Mouse (Mus musculus) forebrain, postnatal 0 days (tissue): ENCODE measurements around the gene Mtln. TPM values are rescaled to one million over a fixed set of nuclear protein-coding genes. Genes with fewer than 3 reads are reported as not detected.

ENCODE experiments used
- ATAC-seq: fragments of 200-750 bp; cut with Nextera tagmentation; 2 replicates; pipeline ENCODE4 v1.8.0; 2017; ENCODE audit warnings: mild to moderate bottlenecking, moderate library complexity
- DNase-seq: peaks from one replicate; pipeline ENCODE4 v3.0.0-alpha.2; 2015
- H3K27ac ChIP-seq: fragments of 300-500 bp; sonication (generic); 2 replicates; pipeline ENCODE4 v1.5.1; 2014; ENCODE audit warnings: low read depth, mild to moderate bottlenecking, antibody characterized with exemption, low read length, moderate library complexity, mixed read lengths
- H3K27me3 ChIP-seq: fragments of 300-500 bp; sonication (generic); 2 replicates; pipeline ENCODE4 v1.6.1; 2014; ENCODE audit warnings: mild to moderate bottlenecking, low read length, mixed read lengths; ENCODE audit not compliant: insufficient read depth
- H3K36me3 ChIP-seq: fragments of 300-500 bp; sonication (generic); 2 replicates; pipeline ENCODE4 v1.6.1; 2014; ENCODE audit warnings: mild to moderate bottlenecking, moderate library complexity; ENCODE audit not compliant: insufficient read depth
- H3K4me1 ChIP-seq: fragments of 300-500 bp; sonication (generic); 2 replicates; pipeline ENCODE4 v1.6.1; 2014; ENCODE audit warnings: antibody characterized with exemption; ENCODE audit not compliant: insufficient read depth
- H3K4me2 ChIP-seq: fragments of 300-500 bp; sonication (generic); 2 replicates; pipeline ENCODE4 v1.6.1; 2014; ENCODE audit warnings: low read depth, mild to moderate bottlenecking, moderate library complexity
- H3K4me3 ChIP-seq: fragments of 300-500 bp; sonication (generic); 2 replicates; pipeline ENCODE4 v1.5.1; 2014; ENCODE audit warnings: low read depth, low read length, mixed read lengths
- H3K9ac ChIP-seq: fragments of 300-500 bp; sonication (generic); 2 replicates; pipeline ENCODE4 v1.6.1; 2014; ENCODE audit warnings: mild to moderate bottlenecking
- H3K9me3 ChIP-seq: fragments of 300-500 bp; sonication (generic); 2 replicates; pipeline ENCODE4 v1.6.1; 2016; ENCODE audit warnings: low read length
- CTCF ChIP-seq: sonication (generic); IDR thresholded peaks from 2 replicates; pipeline ENCODE4 v1.5.1; 2016; ENCODE audit warnings: antibody characterized with exemption, control low read depth, low read depth
- WGBS: fragments of 180-500 bp; shearing (Covaris S2); extraction: QIAGEN DNeasy Blood & Tissue Kit; methylation state at CpG from one replicate; pipeline ENCODE4 v1.1.7; 2014; 5-methylcytosine and 5-hydroxymethylcytosine counted together
- polyA plus RNA-seq: library from polyadenylated mRNA; unstranded; fragments of >200 nt; fragmentation: Nextera tagmentation; extraction: Ambion mirVana; gene quantifications from 2 replicates; pipeline ENCODE4 v1.2.1, GENCODE M21; 2015
- total RNA-seq: library from RNA; depleted of rRNA; stranded (reverse); fragments of >200 nt; gene quantifications from 2 replicates; pipeline ENCODE4 v1.2.3, GENCODE M21; 2014

The Mtln gene
- total and polyA plus RNA-seq, 2 experiments from 2014 or later = 24.3 to 49.9 TPM

DNA sequence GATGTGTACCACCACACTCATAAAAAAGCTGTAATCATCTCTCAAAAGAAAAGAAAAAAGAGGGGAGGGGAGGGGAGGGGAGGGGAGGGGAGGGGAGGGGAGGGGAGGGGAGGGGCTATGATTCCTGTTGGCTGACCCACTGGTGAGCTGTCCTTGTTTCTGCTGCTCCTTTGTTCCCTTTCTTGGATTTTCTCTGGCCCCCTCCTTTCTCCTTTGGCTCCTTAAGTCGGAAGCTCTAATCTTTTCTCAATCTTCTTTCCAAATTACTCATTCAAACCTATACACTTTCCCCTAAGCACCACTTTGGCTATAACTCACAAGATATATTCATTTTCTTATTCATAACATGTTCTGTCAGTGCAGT, 17.7 kb downstream of the Mtln start:
- peaks cover 19% of the 10 kb centered on the region for H3K36me3 ChIP-seq
- no peaks in the 10 kb centered on the region for H3K9me3 ChIP-seq
- peaks cover 2% of the 10 kb centered on the region; the same call in 1 of the 2 replicates for H3K4me1 ChIP-seq
- no peak overlapping the region for H3K27ac ChIP-seq
- H3K9ac ChIP-seq = no peak overlapping the region
- no peak overlapping the region for H3K4me3 ChIP-seq
- no peaks in the 10 kb centered on the region for H3K27me3 ChIP-seq
- ATAC-seq (peak; percentile 32; the same call in 1 of the 2 replicates), DNase-seq (no peak)
- H3K4me2 ChIP-seq = no peak overlapping the region
- TF ChIP-seq CTCF = no peak
- WGBS = 21% methylated on average over 1 of the region's 1 CpGs

DNA sequence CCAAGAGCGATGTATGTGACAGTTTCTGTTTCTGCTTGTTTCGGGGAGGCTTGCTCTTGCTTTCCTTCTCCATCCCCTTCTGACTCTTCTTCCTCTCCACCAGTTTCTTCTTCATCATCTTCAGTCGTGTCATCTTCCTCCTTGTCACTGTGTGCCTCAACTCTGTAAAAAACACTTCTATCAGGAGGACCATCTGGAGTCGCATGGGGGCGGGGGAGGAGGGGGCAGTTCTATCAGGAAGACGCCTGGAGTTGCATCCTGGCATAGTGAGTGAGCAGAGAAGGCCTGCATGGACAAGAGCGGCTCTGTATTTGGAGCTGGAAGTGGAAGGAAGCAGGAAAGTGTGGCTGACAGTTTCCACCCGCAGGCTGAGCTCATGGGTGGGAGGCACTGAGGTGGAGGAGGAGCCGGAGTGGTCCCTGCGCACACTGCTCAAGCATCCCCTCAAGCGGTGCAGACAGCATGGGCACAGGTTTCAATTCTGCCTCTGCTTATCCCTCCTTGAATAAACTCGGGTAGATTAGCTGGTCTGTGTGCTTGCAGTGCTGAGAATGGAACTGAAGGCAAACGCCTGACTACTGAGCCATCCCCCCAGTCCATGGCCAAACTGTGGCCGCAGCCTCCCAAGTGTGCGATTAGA, 18.2 kb downstream of the Mtln start:
- peaks cover 17% of the 10 kb centered on the region for H3K36me3 ChIP-seq
- H3K4me2 ChIP-seq = peak overlapping the region; percentile 9; the same call in 1 of the 2 replicates
- no peak overlapping the region for H3K27ac ChIP-seq
- 26% methylated on average over 15 of the region's 15 CpGs for WGBS
- ATAC-seq (peak; percentile 79), DNase-seq (no peak)
- no peak overlapping the region for H3K9ac ChIP-seq
- no peaks in the 10 kb centered on the region for H3K9me3 ChIP-seq
- peaks cover 2% of the 10 kb centered on the region; the same call in 1 of the 2 replicates for H3K4me1 ChIP-seq
- TF ChIP-seq CTCF = no peak
- H3K4me3 ChIP-seq = no peak overlapping the region
- no peaks in the 10 kb centered on the region for H3K27me3 ChIP-seq

DNA sequence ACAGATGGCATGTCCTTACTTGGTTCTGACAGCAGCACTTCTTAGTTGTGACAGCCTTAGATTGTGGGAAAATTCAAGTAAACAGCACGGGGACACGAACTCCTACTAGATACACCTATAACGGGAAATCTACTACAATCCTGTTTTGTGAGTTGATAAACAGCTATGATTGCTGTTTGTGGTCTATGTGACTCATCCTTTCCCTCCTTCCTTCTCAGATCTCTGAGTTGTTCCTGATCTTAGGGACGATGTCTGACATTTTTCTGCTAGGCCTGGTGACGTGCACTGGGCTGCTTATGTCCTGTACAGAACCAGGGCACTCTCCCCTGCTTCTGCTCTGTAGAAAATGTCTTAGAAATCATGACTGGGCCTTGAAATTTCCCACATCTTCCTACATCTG, 30.7 kb downstream of the Mtln start:
- H3K4me1 ChIP-seq = 0 out of 2 replicates have a peak, but pooled peaks cover 5% of the 10 kb centered on the region
- DNase-seq = no peak
- TF ChIP-seq CTCF = no peak

DNA sequence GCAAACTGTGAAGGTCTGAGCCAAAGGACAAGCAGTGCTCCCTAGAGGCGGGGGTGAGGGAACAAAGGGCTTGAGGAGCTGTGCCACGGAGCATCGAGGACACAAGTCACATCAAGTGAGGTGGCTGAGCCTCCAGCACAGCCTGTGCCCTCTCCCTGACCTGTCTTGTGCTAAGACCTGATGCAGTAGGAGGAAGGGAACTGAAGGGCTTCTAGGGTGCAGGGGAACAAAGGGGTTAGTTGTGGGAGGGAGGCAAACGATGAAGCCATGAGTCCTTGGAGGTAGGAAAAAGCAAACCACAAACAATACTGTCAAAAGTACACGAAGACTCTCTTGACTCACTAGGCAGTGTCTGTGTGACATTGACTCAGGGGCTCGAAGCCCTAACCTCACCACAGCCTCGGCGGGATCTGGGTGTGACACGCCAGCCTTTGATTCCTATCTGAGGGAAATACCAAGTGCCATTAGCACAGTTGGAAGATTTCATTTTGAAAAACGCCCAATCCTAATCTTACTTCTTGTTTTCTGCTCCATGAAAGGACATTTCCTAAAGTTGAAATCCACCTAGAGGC, 31.8 kb downstream of the Mtln start:
- H3K9ac ChIP-seq = no peak overlapping the region
- ATAC-seq (no peak), DNase-seq (no peak)
- H3K27ac ChIP-seq = no peak overlapping the region
- H3K4me2 ChIP-seq = no peak overlapping the region
- H3K4me1 ChIP-seq = 0 out of 2 replicates have a peak, but pooled peaks cover 5% of the 10 kb centered on the region
- H3K27me3 ChIP-seq = no peaks in the 10 kb centered on the region
- H3K36me3 ChIP-seq = peaks cover 23% of the 10 kb centered on the region
- no peaks in the 10 kb centered on the region for H3K9me3 ChIP-seq
- 83% methylated on average over 10 of the region's 10 CpGs for WGBS
- no peak for TF ChIP-seq CTCF
- H3K4me3 ChIP-seq = no peak overlapping the region

More for the DNA sequence above, 30.7 kb downstream of the Mtln start:
- no peak for ATAC-seq
- Histone ChIP-seq H3K4me2 (no peak overlapping the region), H3K4me3 (no peak overlapping the region), H3K9me3 (no peaks in the 10 kb centered on the region), H3K27ac (no peak overlapping the region), H3K27me3 (no peaks in the 10 kb centered on the region), H3K9ac (no peak overlapping the region), H3K36me3 (peaks cover 23% of the 10 kb centered on the region)
- WGBS = 88% methylated on average over 5 of the region's 5 CpGs

DNA sequence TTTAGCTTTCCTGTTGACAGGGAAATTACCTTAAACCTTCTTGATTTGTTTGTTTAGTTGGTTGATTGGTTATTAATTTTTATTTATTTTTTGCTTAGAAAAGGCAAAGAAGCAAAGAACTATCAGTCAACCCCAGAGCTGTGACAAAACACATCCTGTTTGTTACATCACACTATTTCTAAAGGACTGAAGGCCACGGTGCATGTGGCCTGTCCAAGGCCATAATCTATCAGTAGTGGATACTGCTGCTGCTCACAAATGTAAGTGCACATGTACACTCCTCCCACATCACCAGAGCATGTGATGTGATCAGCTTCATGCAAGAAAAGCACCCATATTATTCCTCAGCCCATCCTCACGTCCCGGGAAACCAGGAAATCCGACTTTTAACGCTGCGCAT, 32.3 kb downstream of the Mtln start:
- Histone ChIP-seq H3K4me1 (0 out of 2 replicates have a peak, but pooled peaks cover 5% of the 10 kb centered on the region), H3K9ac (no peak overlapping the region), H3K4me2 (no peak overlapping the region), H3K9me3 (no peaks in the 10 kb centered on the region), H3K27ac (no peak overlapping the region), H3K27me3 (no peaks in the 10 kb centered on the region), H3K4me3 (no peak overlapping the region), H3K36me3 (peaks cover 23% of the 10 kb centered on the region)
- DNase-seq = no peak
- 92% methylated on average over 6 of the region's 6 CpGs for WGBS
- no peak for TF ChIP-seq CTCF
- ATAC-seq = no peak

DNA sequence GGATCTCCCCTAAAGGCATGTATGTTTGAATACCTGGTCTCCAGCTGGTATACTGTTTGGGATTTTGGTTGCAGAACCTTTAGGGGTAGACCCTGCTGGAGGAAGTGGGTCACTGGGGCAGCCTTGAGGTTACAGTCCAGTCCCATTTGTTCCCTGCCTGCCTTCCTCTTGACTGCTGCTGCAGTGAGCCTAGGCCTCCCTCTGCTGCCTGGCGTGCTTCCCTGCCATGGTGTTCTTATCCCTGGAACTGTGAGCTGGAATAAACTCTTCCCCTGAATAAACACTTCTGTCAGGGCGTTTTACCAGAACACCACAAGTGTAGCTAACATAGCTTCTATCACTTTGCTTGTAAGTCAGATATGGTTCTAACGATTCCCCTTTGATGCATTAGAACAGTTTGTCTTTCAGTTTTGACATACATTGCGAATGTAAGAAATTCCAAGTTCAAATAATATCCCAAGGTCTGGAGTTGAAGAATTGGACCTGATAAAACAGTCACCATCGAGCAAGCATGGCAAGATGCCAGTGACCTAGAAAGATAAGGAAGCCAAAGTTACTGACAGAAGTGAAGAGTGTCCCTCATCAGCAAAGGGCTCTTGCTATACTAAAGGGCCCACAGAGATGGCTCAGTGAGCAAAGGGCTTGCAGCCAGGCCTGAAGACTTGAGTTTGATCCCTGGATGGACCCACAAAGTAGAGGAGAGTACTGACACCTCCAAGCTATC, 33.0 kb downstream of the Mtln start:
- DNase-seq (no peak), ATAC-seq (no peak)
- Histone ChIP-seq H3K4me3 (no peak overlapping the region), H3K36me3 (peaks cover 23% of the 10 kb centered on the region), H3K4me2 (no peak overlapping the region), H3K4me1 (0 out of 2 replicates have a peak, but pooled peaks cover 5% of the 10 kb centered on the region), H3K9ac (no peak overlapping the region), H3K27ac (no peak overlapping the region), H3K9me3 (no peaks in the 10 kb centered on the region), H3K27me3 (no peaks in the 10 kb centered on the region)
- TF ChIP-seq CTCF = no peak
- WGBS = 85% methylated on average over 5 of the region's 5 CpGs

DNA sequence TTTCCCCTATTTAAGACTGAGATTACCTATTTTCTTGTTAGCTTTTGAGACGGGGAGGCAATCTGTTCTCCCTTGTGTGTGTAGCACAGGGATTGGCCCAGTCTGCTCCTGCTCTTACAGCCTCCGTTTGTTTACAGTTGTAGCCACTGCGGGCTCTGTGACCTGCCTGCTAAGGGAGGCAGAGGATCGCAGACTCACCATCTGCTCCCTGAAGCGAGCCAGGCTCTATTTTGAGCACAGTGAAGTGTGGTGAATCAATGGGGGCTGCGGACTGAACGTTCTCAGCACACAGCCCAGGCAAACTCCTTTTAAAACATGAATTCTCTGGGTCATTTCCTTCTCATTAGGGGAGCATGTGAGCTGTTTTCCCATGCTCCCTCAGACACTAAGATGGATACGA, 35.1 kb downstream of the Mtln start:
- peak; percentile 40 for DNase-seq
- ATAC-seq = peak; percentile 86
- Histone ChIP-seq H3K27ac (no peak overlapping the region), H3K4me2 (no peak overlapping the region), H3K36me3 (peaks cover 22% of the 10 kb centered on the region), H3K4me1 (0 out of 2 replicates have a peak, but pooled peaks cover 5% of the 10 kb centered on the region), H3K4me3 (no peak overlapping the region), H3K9ac (no peak overlapping the region), H3K9me3 (no peaks in the 10 kb centered on the region), H3K27me3 (no peaks in the 10 kb centered on the region)
- WGBS = 33% methylated on average over 8 of the region's 8 CpGs
- no peak for TF ChIP-seq CTCF
